Comparison of ENCODE assay signal across 10 mouse cellular contexts in genomic region chr12:77789871-77790270, GRCm38 (mm10).
A peak's percentile ranks its signal among the peaks of the same experiment; 100 is the strongest.
DNase-seq lines count a peak whose midpoint lies in the region; ATAC-seq and TF ChIP-seq lines count a peak whose summit lies in the region.
"Had no signal": no experiment of that assay in that cellular context is flagged by ENCODE, and none has a peak within 500 bp of the region (broad histone marks: within the 10 kb centered on the region; RNA-seq: fewer than 3 reads in every experiment).

No protein-coding gene starts in this region.

- TF ChIP-seq POLR2A in thymus, adult 2 months (IDR thresholded peaks at IDR 0.05; ENCODE audit: control insufficient read depth, extremely low read depth, insufficient read depth, low read length, poor library complexity) = no peak

- no peaks in the 10 kb centered on the region for H3K4me1 ChIP-seq in neural tube, embryonic 11.5 days (ENCODE audit: control insufficient read depth, insufficient read depth, low read length)
- peaks cover 5% of the 10 kb centered on the region for H3K4me1 ChIP-seq in liver, embryonic 12.5 days
- H3K4me1 ChIP-seq in thymus, adult 2 months (replicated peaks; ENCODE audit: control insufficient read depth, insufficient read depth, low read length) = peaks cover 5% of the 10 kb centered on the region; the same call in 1 of the 2 replicates

- peak overlapping the region; percentile 38 for H3K4me2 ChIP-seq in neural tube, embryonic 11.5 days (ENCODE audit: low read depth)
- peak overlapping the region; percentile 54 for H3K4me2 ChIP-seq in liver, embryonic 12.5 days

- H3K36me3 ChIP-seq in neural tube, embryonic 11.5 days (ENCODE audit: control insufficient read depth, insufficient read depth, low read length) = no peaks in the 10 kb centered on the region
- H3K36me3 ChIP-seq in liver, embryonic 12.5 days = no peaks in the 10 kb centered on the region
- H3K36me3 ChIP-seq in thymus, adult 2 months (ENCODE audit: control insufficient read depth, insufficient read depth, low read length) = no peaks in the 10 kb centered on the region

- ATAC-seq in neural tube, embryonic 11.5 days (ENCODE audit: insufficient read depth, low FRiP score, low TSS enrichment) = no peak
- ATAC-seq in liver, embryonic 12.5 days = no peak

- 31% methylated on average over 14 of the region's 14 CpGs for WGBS in neural tube, embryonic 11.5 days
- 25% methylated on average over 14 of the region's 14 CpGs for WGBS in liver, embryonic 12.5 days (ENCODE audit: insufficient replicate concordance)
- WGBS in thymus, adult 2 months = 60% methylated on average over 14 of the region's 14 CpGs

- peak; percentile 25 for DNase-seq in embryo, embryonic 11 days
- no peak for DNase-seq in embryo, embryonic 10 days (ENCODE audit: low spot score)
- DNase-seq in neural tube, embryonic 11.5 days (ENCODE audit: low spot score) = no peak
- no peak for DNase-seq in neural tube, embryonic 10.5 days (ENCODE audit: extremely low spot score, low spot score)
- DNase-seq in cerebellum, postnatal 10 days = no peak
- no peak for DNase-seq in thymus, adult 2 months
- no peak for DNase-seq in thymus, postnatal 10 days (ENCODE audit: low spot score in 2 of 2)
- DNase-seq: cerebellum, adult 11 months had no signal

- H3K9me3 ChIP-seq in neural tube, embryonic 11.5 days (ENCODE audit: control insufficient read depth, low read length) = no peaks in the 10 kb centered on the region
- H3K9me3 ChIP-seq in liver, embryonic 12.5 days (replicated peaks) = no peaks in the 10 kb centered on the region

- no peak overlapping the region for H3K4me3 ChIP-seq in neural tube, embryonic 11.5 days (ENCODE audit: low read depth, low read length)
- 0 out of 2 replicates have a peak overlapping the region, but pooled peaks have one; percentile 11 for H3K4me3 ChIP-seq in liver, embryonic 12.5 days
- no peak overlapping the region for H3K4me3 ChIP-seq in thymus, adult 2 months (ENCODE audit: control insufficient read depth, insufficient read depth, low read length)

- TF ChIP-seq CTCF in thymus, adult 2 months (IDR thresholded peaks at IDR 0.05; ENCODE audit: borderline replicate concordance, control insufficient read depth, extremely low read depth, insufficient read depth, low read length, poor library complexity) = no peak

- H3K9ac ChIP-seq in neural tube, embryonic 11.5 days (ENCODE audit: low read length) = no peak overlapping the region
- H3K9ac ChIP-seq in liver, embryonic 12.5 days = no peak overlapping the region

- H3K27ac ChIP-seq in neural tube, embryonic 11.5 days (ENCODE audit: low read depth, low read length) = no peak overlapping the region
- H3K27ac ChIP-seq in liver, embryonic 12.5 days = no peak overlapping the region
- H3K27ac ChIP-seq in thymus, adult 2 months (ENCODE audit: control insufficient read depth, insufficient read depth, low read length) = no peak overlapping the region
- H3K27ac ChIP-seq: macrophage had no signal

- no peaks in the 10 kb centered on the region for H3K27me3 ChIP-seq in neural tube, embryonic 11.5 days (ENCODE audit: control insufficient read depth, insufficient read depth, low read length)
- H3K27me3 ChIP-seq in liver, embryonic 12.5 days (replicated peaks) = no peaks in the 10 kb centered on the region; the same call in 1 of the 2 replicates
- no peaks in the 10 kb centered on the region for H3K27me3 ChIP-seq in thymus, adult 2 months (ENCODE audit: control insufficient read depth, insufficient read depth, low read length)
